Mouse (Mus musculus) G1E (cell line): ENCODE results near the gene Ikzf3.

ENCODE experiments used
- CTCF ChIP-seq: IDR thresholded peaks from 2 replicates; pipeline ENCODE4 v1.5.1; 2012; ENCODE audit warnings: low read depth, low read length, inconsistent platforms, mixed read lengths
- GATA1 ChIP-seq: IDR thresholded peaks from 2 replicates; pipeline ENCODE4 v1.6.1; 2012; ENCODE audit warnings: borderline replicate concordance, low read length, inconsistent platforms, mixed read lengths
- POLR2AphosphoS5 ChIP-seq: IDR thresholded peaks from 2 replicates; pipeline ENCODE4 v1.6.1; 2012; ENCODE audit warnings: low read depth, low read length, inconsistent platforms; ENCODE audit not compliant: insufficient replicate concordance
- TAL1 ChIP-seq: conservative IDR thresholded peaks from 2 replicates; pipeline ENCODE4 v1.6.1; 2012; ENCODE audit warnings: low read depth, low read length, inconsistent platforms, mixed read lengths

- TF ChIP-seq CTCF: no peak
- TF ChIP-seq GATA1: no peak
- TF ChIP-seq POLR2AphosphoS5: no peak
- no peak for TF ChIP-seq TAL1
These were observed 49.2 kb upstream of the Ikzf3 start for GRCm38 (mm10) chr11:98595021-98595420.
